Mouse (Mus musculus) heart, postnatal 36 days (tissue): ENCODE results near the gene Tbc1d10c. TPM values are rescaled to one million over a fixed set of nuclear protein-coding genes. Genes with fewer than 3 reads are reported as not detected.
"Not testable (repeated sequence)": the region's sequence is repeated elsewhere in the genome, so short reads cannot be mapped to it uniquely, and the experiment has no call there.

Experiments used
- DNase-seq, 2 experiments: peaks; one replicate each; pipeline ENCODE4 v3.0.0; 2021 to 2022
- intact Hi-C: fragments of 180-260 bp; cut with DNase I; formaldehyde crosslinking; loops from one replicate; pipeline ENCODE4 v1.15.1; 2025
- total RNA-seq, 2 experiments: library from RNA; stranded (reverse); gene quantifications; 2 replicates each; pipeline ENCODE4 v1.2.3; 2021

The Tbc1d10c gene
- total RNA-seq, 2 experiments from 2014 or later, result 6.6 to 11.1 TPM

- intact Hi-C loops, result loop anchor here (1.0 kb wide), 2 partner anchors 23 to 43 kb away; partner anchors contain the start of gene Ppp1ca
- DNase-seq, result peak in 1 of 2 experiments; percentile 33
Measured at GRCm38 (mm10) chr19:4148819-4149218, 42.3 kb downstream of the Tbc1d10c start.

GRCm38 (mm10) chr19:4148491-4148806, 42.6 kb downstream of the Tbc1d10c start, which contains the start of gene Coro1b:
Coro1b (plus strand) TSS chr19:4148619.
- peak; percentile 99 to 100 for DNase-seq
- intact Hi-C loops, result loop anchor here (1.0 kb wide), 1 partner anchor 22 kb away; no protein-coding TSS in a partner anchor

GRCm38 (mm10) chr19:4147782-4148490, 43.1 kb downstream of the Tbc1d10c start:
- intact Hi-C loops, result loop anchor here (1.0 kb wide), 1 partner anchor 22 kb away; no protein-coding TSS in a partner anchor
- no peak for DNase-seq

GRCm38 (mm10) chr19:4147022-4147405, 44.1 kb downstream of the Tbc1d10c start:
- intact Hi-C loops, result no loop called here
- DNase-seq, result no peak

GRCm38 (mm10) chr19:4146366-4147021, 44.6 kb downstream of the Tbc1d10c start:
- intact Hi-C loops, result no loop called here
- no peak for DNase-seq

GRCm38 (mm10) chr19:4145936-4146335, 45.1 kb downstream of the Tbc1d10c start:
- no peak for DNase-seq
- intact Hi-C loops, result no loop called here

- intact Hi-C loops, result no loop called here
- no peak for DNase-seq
Measured at GRCm38 (mm10) chr19:4144550-4145498, 46.3 kb downstream of the Tbc1d10c start.

GRCm38 (mm10) chr19:4143759-4144268, 47.3 kb downstream of the Tbc1d10c start, which contains the start of gene Cabp4:
Cabp4 (minus strand) TSS chr19:4144033.
- no peak for DNase-seq
- intact Hi-C loops, result no loop called here

- intact Hi-C loops, result no loop called here
- DNase-seq, result no peak
Measured at GRCm38 (mm10) chr19:4142416-4143173, 48.5 kb downstream of the Tbc1d10c start.

- intact Hi-C loops, result no loop called here
Measured at GRCm38 (mm10) chr19:4140147-4140546, 50.9 kb downstream of the Tbc1d10c start.

GRCm38 (mm10) chr19:4139446-4139845, 51.6 kb downstream of the Tbc1d10c start, which contains the start of gene Gpr152:
Gpr152 (plus strand) TSS chr19:4139787.
- DNase-seq, result no peak
- intact Hi-C loops, result no loop called here

More at GRCm38 (mm10) chr19:4140147-4140546, 50.9 kb downstream of the Tbc1d10c start:
- no peak for DNase-seq

- DNase-seq, result no peak
- intact Hi-C loops, result no loop called here
Measured at GRCm38 (mm10) chr19:4137913-4138312, 53.2 kb downstream of the Tbc1d10c start.

GRCm38 (mm10) chr19:4136463-4136862, 54.6 kb downstream of the Tbc1d10c start:
- DNase-seq, result no peak
- intact Hi-C loops, result no loop called here

GRCm38 (mm10) chr19:4135963-4136345, 55.1 kb downstream of the Tbc1d10c start:
- intact Hi-C loops, DNase-seq: not testable (repeated sequence)

- intact Hi-C loops, DNase-seq: not testable (repeated sequence)
Measured at GRCm38 (mm10) chr19:4135229-4135962, 55.7 kb downstream of the Tbc1d10c start.

- intact Hi-C loops, result no loop called here
- DNase-seq, result no peak
Measured at GRCm38 (mm10) chr19:4134354-4134753, 56.7 kb downstream of the Tbc1d10c start.
